ENCODE assay signal across 16 mouse cellular contexts in genomic region chr15:100491966-100492365, GRCm38 (mm10). TPM values are rescaled to one million over a fixed set of nuclear protein-coding genes. Genes with fewer than 3 reads are reported as not detected.
DNase-seq lines count a peak whose midpoint lies in the region; ATAC-seq and TF ChIP-seq lines count a peak whose summit lies in the region.
"Had no signal": no experiment of that assay in that cellular context is flagged by ENCODE, and none has a peak within 500 bp of the region (broad histone marks: within the 10 kb centered on the region; RNA-seq: fewer than 3 reads in every experiment).

No protein-coding gene starts in this region.

- H3K4me1 ChIP-seq in heart, embryonic 14.5 days (ENCODE audit: control insufficient read depth in 2 of 2, insufficient read depth in 2 of 2, low read length in 2 of 2): peaks cover 30 to 57% of the 10 kb centered on the region in 2 experiments
- H3K4me1 ChIP-seq in midbrain, embryonic 12.5 days: peaks cover 42% of the 10 kb centered on the region
- peaks cover 68% of the 10 kb centered on the region for H3K4me1 ChIP-seq in midbrain, embryonic 10.5 days
- peaks cover 27% of the 10 kb centered on the region for H3K4me1 ChIP-seq in forebrain, postnatal 0 days (ENCODE audit: insufficient read depth)
- peaks cover 15% of the 10 kb centered on the region for H3K4me1 ChIP-seq in midbrain, postnatal 0 days (ENCODE audit: insufficient read depth, low read length)
- H3K4me1 ChIP-seq in liver, embryonic 11.5 days (replicated peaks; ENCODE audit: control insufficient read depth, insufficient read depth, low read length): peaks cover 21% of the 10 kb centered on the region

- ATAC-seq in heart, embryonic 14.5 days (ENCODE audit: insufficient number of reproducible peaks, insufficient read depth, low FRiP score, low read depth): no peak
- ATAC-seq in midbrain, embryonic 12.5 days (ENCODE audit: low FRiP score, low read depth): no peak
- ATAC-seq in forebrain, postnatal 0 days: no peak
- no peak for ATAC-seq in midbrain, postnatal 0 days (ENCODE audit: low FRiP score)
- no peak for ATAC-seq in liver, embryonic 11.5 days (replicated peaks; ENCODE audit: low FRiP score)
- ATAC-seq: CD4-positive, CD25-positive, alpha-beta regulatory T cell, adult 4 months; Patski had no signal

- no peak for DNase-seq in heart, postnatal 36 days
- no peak for DNase-seq in midbrain, embryonic 10.5 days (ENCODE audit: low spot score)
- DNase-seq in forebrain, postnatal 0 days: no peak
- no peak for DNase-seq in midbrain, postnatal 0 days (ENCODE audit: low spot score)
- no peak for DNase-seq in gastrocnemius, postnatal 10 days
- DNase-seq in liver, embryonic 11.5 days (ENCODE audit: low spot score): no peak
- DNase-seq: adrenal gland, postnatal 36 days; cerebellum, adult 11-12 months; gastrocnemius, postnatal 36 days; layer of hippocampus, adult 9-11 months; liver had no signal

- no peaks in the 10 kb centered on the region for H3K9me3 ChIP-seq in heart, embryonic 14.5 days (ENCODE audit: control insufficient read depth, low read length)
- H3K9me3 ChIP-seq in midbrain, embryonic 12.5 days: no peaks in the 10 kb centered on the region
- no peaks in the 10 kb centered on the region for H3K9me3 ChIP-seq in midbrain, embryonic 10.5 days (replicated peaks)
- H3K9me3 ChIP-seq in forebrain, postnatal 0 days (ENCODE audit: low read length): no peaks in the 10 kb centered on the region
- no peaks in the 10 kb centered on the region for H3K9me3 ChIP-seq in midbrain, postnatal 0 days (ENCODE audit: low read length)
- no peaks in the 10 kb centered on the region for H3K9me3 ChIP-seq in liver, embryonic 11.5 days (ENCODE audit: control insufficient read depth, low read length)

- H3K4me3 ChIP-seq in heart, embryonic 14.5 days (ENCODE audit: control insufficient read depth in 1 of 2, insufficient read depth in 1 of 2, low read depth in 1 of 2, low read length in 2 of 2): no peak overlapping the region
- H3K4me3 ChIP-seq in midbrain, embryonic 12.5 days: no peak overlapping the region
- no peak overlapping the region for H3K4me3 ChIP-seq in midbrain, embryonic 10.5 days
- no peak overlapping the region for H3K4me3 ChIP-seq in forebrain, postnatal 0 days (ENCODE audit: low read depth, low read length)
- H3K4me3 ChIP-seq in midbrain, postnatal 0 days (ENCODE audit: low read depth, low read length): no peak overlapping the region; the same call in 1 of the 2 replicates
- no peak overlapping the region for H3K4me3 ChIP-seq in liver, embryonic 11.5 days (ENCODE audit: low read depth, low read length)

- H3K4me2 ChIP-seq in heart, embryonic 14.5 days (ENCODE audit: low read length): 0 out of 2 replicates have a peak overlapping the region, but pooled peaks have one; percentile 5
- peak overlapping the region; percentile 87; the same call in 1 of the 2 replicates for H3K4me2 ChIP-seq in midbrain, embryonic 12.5 days (replicated peaks)
- H3K4me2 ChIP-seq in forebrain, postnatal 0 days (ENCODE audit: low read depth): peak overlapping the region; percentile 55
- peak overlapping the region; percentile 16 for H3K4me2 ChIP-seq in midbrain, postnatal 0 days (ENCODE audit: low read depth, low read length, poor library complexity, severe bottlenecking)
- no peak overlapping the region for H3K4me2 ChIP-seq in liver, embryonic 11.5 days

- WGBS in heart, embryonic 14.5 days: 67% methylated on average over 9 of the region's 9 CpGs
- WGBS in midbrain, embryonic 12.5 days: 82% methylated on average over 9 of the region's 9 CpGs
- 90% methylated on average over 9 of the region's 9 CpGs for WGBS in midbrain, embryonic 10.5 days
- 64% methylated on average over 9 of the region's 9 CpGs for WGBS in forebrain, postnatal 0 days
- 65% methylated on average over 9 of the region's 9 CpGs for WGBS in midbrain, postnatal 0 days
- 85% methylated on average over 9 of the region's 9 CpGs for WGBS in liver, embryonic 11.5 days

- TF ChIP-seq CTCF in forebrain, postnatal 0 days (IDR thresholded peaks at IDR 0.05; ENCODE audit: low read depth): no peak
- no peak for TF ChIP-seq CTCF in midbrain, postnatal 0 days (IDR thresholded peaks at IDR 0.05)

- H3K36me3 ChIP-seq in heart, embryonic 14.5 days (ENCODE audit: control insufficient read depth, insufficient read depth, low read length): peaks cover 12% of the 10 kb centered on the region
- peaks cover 27% of the 10 kb centered on the region for H3K36me3 ChIP-seq in midbrain, embryonic 12.5 days
- peaks cover 29% of the 10 kb centered on the region for H3K36me3 ChIP-seq in midbrain, embryonic 10.5 days
- peaks cover 24% of the 10 kb centered on the region for H3K36me3 ChIP-seq in forebrain, postnatal 0 days (ENCODE audit: insufficient read depth)
- peaks cover 14% of the 10 kb centered on the region for H3K36me3 ChIP-seq in midbrain, postnatal 0 days (ENCODE audit: insufficient read depth, low read length)
- no peaks in the 10 kb centered on the region; the same call in 1 of the 2 replicates for H3K36me3 ChIP-seq in liver, embryonic 11.5 days (ENCODE audit: control insufficient read depth, insufficient read depth, low read length)

- H3K27ac ChIP-seq in heart, embryonic 14.5 days (replicated peaks in 1 of 2; ENCODE audit: control insufficient read depth in 1 of 2, insufficient read depth in 1 of 2, low read depth in 2 of 2, low read length in 2 of 2): no peak overlapping the region
- no peak overlapping the region; the same call in 1 of the 2 replicates for H3K27ac ChIP-seq in midbrain, embryonic 12.5 days (replicated peaks)
- H3K27ac ChIP-seq in midbrain, embryonic 10.5 days (replicated peaks): no peak overlapping the region
- H3K27ac ChIP-seq in forebrain, postnatal 0 days (ENCODE audit: low read depth, low read length): no peak overlapping the region
- no peak overlapping the region for H3K27ac ChIP-seq in midbrain, postnatal 0 days (ENCODE audit: low read depth, low read length)
- no peak overlapping the region for H3K27ac ChIP-seq in liver, embryonic 11.5 days (ENCODE audit: low read depth, low read length)
- H3K27ac ChIP-seq: stomach, postnatal 0 days had no signal

- no peaks in the 10 kb centered on the region for H3K27me3 ChIP-seq in heart, embryonic 14.5 days (ENCODE audit: control insufficient read depth, insufficient read depth, low read length)
- no peaks in the 10 kb centered on the region for H3K27me3 ChIP-seq in midbrain, embryonic 12.5 days
- H3K27me3 ChIP-seq in midbrain, embryonic 10.5 days (ENCODE audit: low read depth, poor library complexity, severe bottlenecking): no peaks in the 10 kb centered on the region
- H3K27me3 ChIP-seq in forebrain, postnatal 0 days (ENCODE audit: insufficient read depth, low read length): no peaks in the 10 kb centered on the region
- no peaks in the 10 kb centered on the region for H3K27me3 ChIP-seq in midbrain, postnatal 0 days (ENCODE audit: insufficient read depth, low read length)
- no peaks in the 10 kb centered on the region for H3K27me3 ChIP-seq in liver, embryonic 11.5 days (replicated peaks; ENCODE audit: control insufficient read depth, insufficient read depth, low read length)
- H3K27me3 ChIP-seq: Patski had no signal

- H3K9ac ChIP-seq in heart, embryonic 14.5 days (ENCODE audit: low read length): no peak overlapping the region
- no peak overlapping the region for H3K9ac ChIP-seq in midbrain, embryonic 12.5 days (replicated peaks)
- no peak overlapping the region; the same call in 1 of the 2 replicates for H3K9ac ChIP-seq in forebrain, postnatal 0 days
- H3K9ac ChIP-seq in midbrain, postnatal 0 days (replicated peaks; ENCODE audit: low read length, poor library complexity, severe bottlenecking): no peak overlapping the region
- H3K9ac ChIP-seq in liver, embryonic 11.5 days (ENCODE audit: low read depth, low read length): no peak overlapping the region

- intact Hi-C loops in heart, postnatal 36 days (cut with DNase I): no loop called here

RNA-seq across cellular contexts. Expression of gene Csrnp2, which starts 3.3 kb away (rescaled TPM):
- 7.8 and 8.1 TPM in 2 replicates for polyA plus RNA-seq in heart, embryonic 14.5 days (2014; fragmentation: Nextera tagmentation; extraction: Ambion mirVana)
- total RNA-seq in heart, postnatal 36 days (2021): 1 to 10 TPM; 2.5 to 3.0 TPM
- polyA plus RNA-seq in midbrain, embryonic 12.5 days (2016; fragmentation: Nextera tagmentation; extraction: Ambion mirVana): 37.1 and 41.9 TPM in 2 replicates
- polyA plus RNA-seq in midbrain, embryonic 10.5 days (2016; fragmentation: Nextera tagmentation; extraction: Ambion mirVana): 16.7 and 22.0 TPM in 2 replicates
- total RNA-seq in forebrain, postnatal 0 days (2014; rRNA removed): 56.8 and 67.1 TPM in 2 replicates
- 29.4 and 36.3 TPM in 2 replicates for polyA plus RNA-seq in forebrain, postnatal 0 days (2015; fragmentation: Nextera tagmentation; extraction: Ambion mirVana)
- 61.5 and 66.3 TPM in 2 replicates for total RNA-seq in midbrain, postnatal 0 days (2014; rRNA removed)
- 35.8 and 37.0 TPM in 2 replicates for polyA plus RNA-seq in midbrain, postnatal 0 days (2015; fragmentation: Nextera tagmentation; extraction: Ambion mirVana)
- total RNA-seq in gastrocnemius, postnatal 10 days (2021): 1 to 10 TPM; 2.6 to 4.4 TPM
- polyA plus RNA-seq in liver, embryonic 11.5 days (2014; fragmentation: Nextera tagmentation; extraction: Ambion mirVana): 6.5 and 7.5 TPM in 2 replicates

RNA-seq across cellular contexts. Expression of gene Letmd1, which starts 23.1 kb away (rescaled TPM):
- polyA plus RNA-seq in heart, embryonic 14.5 days (2014; fragmentation: Nextera tagmentation; extraction: Ambion mirVana): 12.8 and 13.6 TPM in 2 replicates
- total RNA-seq in heart, postnatal 36 days (2021): 10 to 100 TPM; 12.2 to 14.8 TPM
- polyA plus RNA-seq in midbrain, embryonic 12.5 days (2016; fragmentation: Nextera tagmentation; extraction: Ambion mirVana): 42.2 and 46.2 TPM in 2 replicates
- polyA plus RNA-seq in midbrain, embryonic 10.5 days (2016; fragmentation: Nextera tagmentation; extraction: Ambion mirVana): 44.1 and 47.3 TPM in 2 replicates
- 70.5 and 87.8 TPM in 2 replicates for total RNA-seq in forebrain, postnatal 0 days (2014; rRNA removed)
- polyA plus RNA-seq in forebrain, postnatal 0 days (2015; fragmentation: Nextera tagmentation; extraction: Ambion mirVana): 45.3 and 52.5 TPM in 2 replicates
- total RNA-seq in midbrain, postnatal 0 days (2014; rRNA removed): 80.9 and 86.0 TPM in 2 replicates
- polyA plus RNA-seq in midbrain, postnatal 0 days (2015; fragmentation: Nextera tagmentation; extraction: Ambion mirVana): 53.0 and 55.0 TPM in 2 replicates
- total RNA-seq in gastrocnemius, postnatal 10 days (2021): 10 to 100 TPM; 11.1 to 15.7 TPM
- 34.2 and 36.0 TPM in 2 replicates for polyA plus RNA-seq in liver, embryonic 11.5 days (2014; fragmentation: Nextera tagmentation; extraction: Ambion mirVana)

RNA-seq across cellular contexts. Expression of gene Tfcp2, which starts 59.8 kb away (rescaled TPM):
- 17.1 and 19.9 TPM in 2 replicates for polyA plus RNA-seq in heart, embryonic 14.5 days (2014; fragmentation: Nextera tagmentation; extraction: Ambion mirVana)
- total RNA-seq in heart, postnatal 36 days (2021): 10 to 100 TPM; 11.9 to 13.4 TPM
- 50.3 and 51.1 TPM in 2 replicates for polyA plus RNA-seq in midbrain, embryonic 12.5 days (2016; fragmentation: Nextera tagmentation; extraction: Ambion mirVana)
- 34.5 and 39.5 TPM in 2 replicates for polyA plus RNA-seq in midbrain, embryonic 10.5 days (2016; fragmentation: Nextera tagmentation; extraction: Ambion mirVana)
- total RNA-seq in forebrain, postnatal 0 days (2014; rRNA removed): 25.5 and 34.5 TPM in 2 replicates
- polyA plus RNA-seq in forebrain, postnatal 0 days (2015; fragmentation: Nextera tagmentation; extraction: Ambion mirVana): 18.2 and 29.0 TPM in 2 replicates
- total RNA-seq in midbrain, postnatal 0 days (2014; rRNA removed): 30.4 and 33.6 TPM in 2 replicates
- polyA plus RNA-seq in midbrain, postnatal 0 days (2015; fragmentation: Nextera tagmentation; extraction: Ambion mirVana): 33.0 and 36.7 TPM in 2 replicates
- 10 to 100 TPM; 13.1 to 16.1 TPM for total RNA-seq in gastrocnemius, postnatal 10 days (2021)
- polyA plus RNA-seq in liver, embryonic 11.5 days (2014; fragmentation: Nextera tagmentation; extraction: Ambion mirVana): 12.8 and 13.0 TPM in 2 replicates
